Mouse (Mus musculus) erythroblast, adult 5-6 weeks (primary cell): ENCODE data around the gene Miga1. TPM values are rescaled to one million over a fixed set of nuclear protein-coding genes. Genes with fewer than 3 reads are reported as not detected.

ENCODE experiments used
- ATAC-seq: replicated peaks from 2 replicates; pipeline ENCODE4 v1.8.0; 2016; ENCODE audit warnings: moderate number of reproducible peaks, mild to moderate bottlenecking, moderate TSS enrichment, inconsistent platforms; ENCODE audit not compliant: poor library complexity, low FRiP score, severe bottlenecking
- total RNA-seq, 2 experiments: library from RNA; stranded (forward) in 1 of 2; stranded (reverse) in 1 of 2; fragments of 150-400 nt in 1 of 2; fragments of 200-764, 138-1000 nt in 1 of 2; gene quantifications; 2 replicates each; pipeline versions ENCODE4 v1.2.3 to v1.2.4; 2015 to 2017; ENCODE audit warnings: low replicate concordance in 2 of 2

Miga1 gene
- total RNA-seq, 2 experiments from 2014 or later: 5.0 to 6.3 TPM

- ATAC-seq: no peak
Observed at GRCm38 (mm10) chr3:152261436-152261835, 78.8 kb downstream of the Miga1 start.

GRCm38 (mm10) chr3:152260362-152260761 is 79.8 kb downstream of the Miga1 start:
- no peak for ATAC-seq

- ATAC-seq: peak; percentile 82
Observed at GRCm38 (mm10) chr3:152259409-152259808, 80.8 kb downstream of the Miga1 start.

- no peak for ATAC-seq
Observed at GRCm38 (mm10) chr3:152257528-152257927, 82.7 kb downstream of the Miga1 start.

- no peak for ATAC-seq
Observed at GRCm38 (mm10) chr3:152250487-152250886, 89.7 kb downstream of the Miga1 start.

GRCm38 (mm10) chr3:152247708-152248107 is 92.5 kb downstream of the Miga1 start:
- ATAC-seq: no peak

GRCm38 (mm10) chr3:152245273-152245910 is 94.8 kb downstream of the Miga1 start:
- ATAC-seq: no peak

- no peak for ATAC-seq
Observed at GRCm38 (mm10) chr3:152243304-152243703, 96.9 kb downstream of the Miga1 start.

GRCm38 (mm10) chr3:152241098-152241497 is 99.1 kb downstream of the Miga1 start:
- ATAC-seq: no peak

- ATAC-seq: no peak
Observed at GRCm38 (mm10) chr3:152239592-152239991, 100.6 kb downstream of the Miga1 start.

- peak; percentile 94 for ATAC-seq
Observed at GRCm38 (mm10) chr3:152238836-152239235, 101.4 kb downstream of the Miga1 start.

- no peak for ATAC-seq
Observed at GRCm38 (mm10) chr3:152235805-152236204, 104.4 kb downstream of the Miga1 start.

GRCm38 (mm10) chr3:152235238-152235637 is 105.0 kb downstream of the Miga1 start:
- ATAC-seq: no peak

GRCm38 (mm10) chr3:152231333-152232100 is 108.7 kb downstream of the Miga1 start:
- peak; percentile 37 for ATAC-seq

- ATAC-seq: no peak
Observed at GRCm38 (mm10) chr3:152229271-152229670, 110.9 kb downstream of the Miga1 start.

GRCm38 (mm10) chr3:152228843-152229242 is 111.4 kb downstream of the Miga1 start:
- no peak for ATAC-seq

- no peak for ATAC-seq
Observed at GRCm38 (mm10) chr3:152225906-152226305, 114.3 kb downstream of the Miga1 start.

- no peak for ATAC-seq
Observed at GRCm38 (mm10) chr3:152224918-152225317, 115.3 kb downstream of the Miga1 start.
